Mouse (Mus musculus): ENCODE results near the gene Fmnl2. TPM values are rescaled to one million over a fixed set of nuclear protein-coding genes. Genes with fewer than 3 reads are reported as not detected.
A peak's percentile ranks its signal among the peaks of the same experiment; 100 is the strongest.

Fmnl2 gene
- polyA plus RNA-seq, 1 experiment from 2014 or later, result 6.7 TPM

- Histone ChIP-seq H3K4me3 (no peak overlapping the region), H3K27me3 (ENCODE audit: low read depth, poor library complexity, severe bottlenecking) (no peaks in the 10 kb centered on the region), H3K4me1 (peaks cover 42% of the 10 kb centered on the region), H3K36me3 (no peaks in the 10 kb centered on the region), H3K9me3 (replicated peaks) (no peaks in the 10 kb centered on the region), H3K27ac (replicated peaks) (no peak overlapping the region)
- peak; percentile 54 for DNase-seq (ENCODE audit: low spot score)
- 21% methylated on average over 5 of the region's 5 CpGs for WGBS
Measured at GRCm38 (mm10) chr2:53007142-53007541, 149.5 kb downstream of the Fmnl2 start.

GRCm38 (mm10) chr2:53013051-53013450 lies 155.4 kb downstream of the Fmnl2 start:
- no peaks in the 10 kb centered on the region for H3K27me3 ChIP-seq (ENCODE audit: low read depth, poor library complexity, severe bottlenecking)
- 0 out of 2 replicates have a peak, but pooled peaks cover 2% of the 10 kb centered on the region for H3K36me3 ChIP-seq
- H3K4me3 ChIP-seq, result no peak overlapping the region
- no peaks in the 10 kb centered on the region for H3K9me3 ChIP-seq (replicated peaks)
- H3K27ac ChIP-seq (replicated peaks), result no peak overlapping the region
- peaks cover 25% of the 10 kb centered on the region for H3K4me1 ChIP-seq
- DNase-seq (ENCODE audit: low spot score), result no peak
- 80% methylated on average over 2 of the region's 2 CpGs for WGBS

GRCm38 (mm10) chr2:53014451-53014850 lies 156.8 kb downstream of the Fmnl2 start:
- H3K4me1 ChIP-seq, result peaks cover 14% of the 10 kb centered on the region
- H3K36me3 ChIP-seq, result peaks cover 7% of the 10 kb centered on the region; the same call in 1 of the 2 replicates
- DNase-seq (ENCODE audit: low spot score), result no peak
- no peak overlapping the region for H3K27ac ChIP-seq (replicated peaks)
- H3K4me3 ChIP-seq, result no peak overlapping the region
- H3K9me3 ChIP-seq (replicated peaks), result no peaks in the 10 kb centered on the region
- no peaks in the 10 kb centered on the region for H3K27me3 ChIP-seq (ENCODE audit: low read depth, poor library complexity, severe bottlenecking)
- 86% methylated on average over 5 of the region's 5 CpGs for WGBS

GRCm38 (mm10) chr2:53022982-53023381 lies 165.3 kb downstream of the Fmnl2 start:
- no peaks in the 10 kb centered on the region for H3K9me3 ChIP-seq (replicated peaks)
- H3K4me3 ChIP-seq, result no peak overlapping the region
- H3K36me3 ChIP-seq, result peaks cover 20% of the 10 kb centered on the region
- no peaks in the 10 kb centered on the region for H3K4me1 ChIP-seq
- 93% methylated on average over 3 of the region's 3 CpGs for WGBS
- H3K27me3 ChIP-seq (ENCODE audit: low read depth, poor library complexity, severe bottlenecking), result no peaks in the 10 kb centered on the region
- no peak overlapping the region for H3K27ac ChIP-seq (replicated peaks)
- DNase-seq (ENCODE audit: low spot score), result no peak

GRCm38 (mm10) chr2:53026056-53026769 lies 168.6 kb downstream of the Fmnl2 start:
- H3K36me3 ChIP-seq, result peaks cover 14% of the 10 kb centered on the region
- DNase-seq (ENCODE audit: low spot score), result no peak
- H3K27me3 ChIP-seq (ENCODE audit: low read depth, poor library complexity, severe bottlenecking), result no peaks in the 10 kb centered on the region
- H3K4me3 ChIP-seq, result no peak overlapping the region
- H3K9me3 ChIP-seq (replicated peaks), result no peaks in the 10 kb centered on the region
- 93% methylated on average over 5 of the region's 5 CpGs for WGBS
- no peak overlapping the region for H3K27ac ChIP-seq (replicated peaks)
- peaks cover 15% of the 10 kb centered on the region for H3K4me1 ChIP-seq

GRCm38 (mm10) chr2:53028868-53029267 lies 171.2 kb downstream of the Fmnl2 start:
- DNase-seq (ENCODE audit: low spot score), result no peak
- WGBS, result 95% methylated on average over 1 of the region's 1 CpGs

GRCm38 (mm10) chr2:53029716-53030431 lies 172.2 kb downstream of the Fmnl2 start:
- no peaks in the 10 kb centered on the region for H3K27me3 ChIP-seq (ENCODE audit: low read depth, poor library complexity, severe bottlenecking)
- DNase-seq (ENCODE audit: low spot score), result no peak
- H3K36me3 ChIP-seq, result peaks cover 6% of the 10 kb centered on the region
- no peak overlapping the region for H3K27ac ChIP-seq (replicated peaks)
- 65% methylated on average over 7 of the region's 7 CpGs for WGBS
- H3K9me3 ChIP-seq (replicated peaks), result no peaks in the 10 kb centered on the region
- H3K4me1 ChIP-seq, result peaks cover 15% of the 10 kb centered on the region
- H3K4me3 ChIP-seq, result no peak overlapping the region

More at GRCm38 (mm10) chr2:53028868-53029267, 171.2 kb downstream of the Fmnl2 start:
- Histone ChIP-seq H3K4me1 (peaks cover 15% of the 10 kb centered on the region), H3K27me3 (ENCODE audit: low read depth, poor library complexity, severe bottlenecking) (no peaks in the 10 kb centered on the region), H3K9me3 (replicated peaks) (no peaks in the 10 kb centered on the region), H3K27ac (replicated peaks) (no peak overlapping the region), H3K4me3 (no peak overlapping the region), H3K36me3 (peaks cover 6% of the 10 kb centered on the region)

GRCm38 (mm10) chr2:53030432-53030826 lies 172.8 kb downstream of the Fmnl2 start:
- Histone ChIP-seq H3K36me3 (peaks cover 6% of the 10 kb centered on the region), H3K4me3 (no peak overlapping the region), H3K27ac (replicated peaks) (no peak overlapping the region), H3K27me3 (ENCODE audit: low read depth, poor library complexity, severe bottlenecking) (no peaks in the 10 kb centered on the region), H3K9me3 (replicated peaks) (no peaks in the 10 kb centered on the region), H3K4me1 (peaks cover 15% of the 10 kb centered on the region)
- 53% methylated on average over 5 of the region's 5 CpGs for WGBS
- DNase-seq (ENCODE audit: low spot score), result no peak

GRCm38 (mm10) chr2:53038253-53038652 lies 180.6 kb downstream of the Fmnl2 start:
- 34% methylated on average over 2 of the region's 2 CpGs for WGBS
- Histone ChIP-seq H3K4me3 (no peak overlapping the region), H3K27me3 (ENCODE audit: low read depth, poor library complexity, severe bottlenecking) (no peaks in the 10 kb centered on the region), H3K36me3 (peaks cover 19% of the 10 kb centered on the region), H3K27ac (replicated peaks) (peak overlapping the region; percentile 59), H3K9me3 (replicated peaks) (no peaks in the 10 kb centered on the region), H3K4me1 (peaks cover 29% of the 10 kb centered on the region)
- DNase-seq (ENCODE audit: low spot score), result no peak

- DNase-seq (ENCODE audit: low spot score), result peak; percentile 29
- peaks cover 29% of the 10 kb centered on the region for H3K4me1 ChIP-seq
- H3K27ac ChIP-seq (replicated peaks), result peak overlapping the region; percentile 59
Measured at GRCm38 (mm10) chr2:53038737-53039136, 181.1 kb downstream of the Fmnl2 start.

GRCm38 (mm10) chr2:53047031-53047430 lies 189.4 kb downstream of the Fmnl2 start:
- 89% methylated on average over 6 of the region's 6 CpGs for WGBS
- DNase-seq (ENCODE audit: low spot score), result no peak
- H3K4me1 ChIP-seq, result no peaks in the 10 kb centered on the region

More at GRCm38 (mm10) chr2:53038737-53039136, 181.1 kb downstream of the Fmnl2 start:
- Histone ChIP-seq H3K4me3 (no peak overlapping the region), H3K27me3 (ENCODE audit: low read depth, poor library complexity, severe bottlenecking) (no peaks in the 10 kb centered on the region), H3K36me3 (peaks cover 21% of the 10 kb centered on the region), H3K9me3 (replicated peaks) (no peaks in the 10 kb centered on the region)
- WGBS, result 23% methylated on average over 9 of the region's 9 CpGs

GRCm38 (mm10) chr2:53047749-53048387 lies 190.2 kb downstream of the Fmnl2 start:
- H3K27me3 ChIP-seq (ENCODE audit: low read depth, poor library complexity, severe bottlenecking), result no peaks in the 10 kb centered on the region
- H3K4me3 ChIP-seq, result no peak overlapping the region
- DNase-seq (ENCODE audit: low spot score), result no peak
- WGBS, result 96% methylated on average over 1 of the region's 1 CpGs
- H3K9me3 ChIP-seq (replicated peaks), result no peaks in the 10 kb centered on the region
- peaks cover 20% of the 10 kb centered on the region for H3K36me3 ChIP-seq
- H3K27ac ChIP-seq (replicated peaks), result no peak overlapping the region
- no peaks in the 10 kb centered on the region for H3K4me1 ChIP-seq

More at GRCm38 (mm10) chr2:53047031-53047430, 189.4 kb downstream of the Fmnl2 start:
- Histone ChIP-seq H3K9me3 (replicated peaks) (no peaks in the 10 kb centered on the region), H3K27ac (replicated peaks) (no peak overlapping the region), H3K36me3 (peaks cover 27% of the 10 kb centered on the region), H3K27me3 (ENCODE audit: low read depth, poor library complexity, severe bottlenecking) (no peaks in the 10 kb centered on the region), H3K4me3 (no peak overlapping the region)
